Mouse (Mus musculus) WW6 (cell line): ENCODE measurements around the gene Slc44a1.
A peak's percentile ranks its signal among the peaks of the same experiment; 100 is the strongest.

Experiments
- DNase-seq: peaks from one replicate; pipeline ENCODE4 v3.0.0-alpha.2; 2013; ENCODE audit warnings: low read depth, low spot score

Gene Slc44a1

GRCm38 (mm10) chr4:53440010-53440815, at the start of gene Slc44a1:
Gene Slc44a1 (plus strand): TSS chr4:53440413.
- DNase-seq: peak; percentile 75

- DNase-seq: no peak
Observed at GRCm38 (mm10) chr4:53395002-53395401, 45.2 kb upstream of the Slc44a1 start.

- DNase-seq: no peak
Observed at GRCm38 (mm10) chr4:53396623-53397192, 43.5 kb upstream of the Slc44a1 start.

- no peak for DNase-seq
Observed at GRCm38 (mm10) chr4:53397280-53398117, 42.7 kb upstream of the Slc44a1 start.

- DNase-seq: no peak
Observed at GRCm38 (mm10) chr4:53398561-53398960, 41.7 kb upstream of the Slc44a1 start.

GRCm38 (mm10) chr4:53399428-53399827, 40.8 kb upstream of the Slc44a1 start:
- DNase-seq: no peak

- no peak for DNase-seq
Observed at GRCm38 (mm10) chr4:53403386-53403785, 36.8 kb upstream of the Slc44a1 start.

- no peak for DNase-seq
Observed at GRCm38 (mm10) chr4:53404431-53404925, 35.7 kb upstream of the Slc44a1 start.

- no peak for DNase-seq
Observed at GRCm38 (mm10) chr4:53406866-53407265, 33.3 kb upstream of the Slc44a1 start.

GRCm38 (mm10) chr4:53408821-53409220, 31.4 kb upstream of the Slc44a1 start:
- no peak for DNase-seq

- DNase-seq: no peak
Observed at GRCm38 (mm10) chr4:53409526-53410085, 30.6 kb upstream of the Slc44a1 start.

- DNase-seq: no peak
Observed at GRCm38 (mm10) chr4:53410752-53411151, 29.5 kb upstream of the Slc44a1 start.

- DNase-seq: no peak
Observed at GRCm38 (mm10) chr4:53411958-53412870, 28.0 kb upstream of the Slc44a1 start.

GRCm38 (mm10) chr4:53412991-53413390, 27.2 kb upstream of the Slc44a1 start:
- no peak for DNase-seq

- DNase-seq: no peak
Observed at GRCm38 (mm10) chr4:53414031-53414797, 26.0 kb upstream of the Slc44a1 start.

GRCm38 (mm10) chr4:53415873-53416637, 24.2 kb upstream of the Slc44a1 start:
- no peak for DNase-seq

GRCm38 (mm10) chr4:53416928-53417327, 23.3 kb upstream of the Slc44a1 start:
- no peak for DNase-seq

GRCm38 (mm10) chr4:53422799-53423198, 17.4 kb upstream of the Slc44a1 start:
- no peak for DNase-seq

- no peak for DNase-seq
Observed at GRCm38 (mm10) chr4:53427120-53427519, 13.1 kb upstream of the Slc44a1 start.
